Mouse (Mus musculus) layer of hippocampus, adult 2 months (tissue): ENCODE results near the gene Dhx9. TPM values are rescaled to one million over a fixed set of nuclear protein-coding genes. Genes with fewer than 3 reads are reported as not detected.

Experiments
- total RNA-seq, 2 experiments: library from RNA; stranded (reverse); gene quantifications; 2 replicates each; pipeline ENCODE4 v1.2.3; 2021

Gene Dhx9
- total RNA-seq, 2 experiments from 2014 or later, result 118 to 120 TPM

Other genes starting within 250 kb of the Dhx9 start
- 10 to 100 TPM; 27.0 to 27.2 TPM for gene Lamc1, start 154.9 kb downstream of the Dhx9 start, total RNA-seq
- 1 to 10 TPM; 4.8 to 6.3 TPM for gene Shcbp1l, start 62.5 kb downstream of the Dhx9 start, total RNA-seq
- 1 to 10 TPM; 4.2 to 4.9 TPM for gene Npl, start 62.4 kb upstream of the Dhx9 start, total RNA-seq
- 10 to 100 TPM; 74.0 to 75.2 TPM for gene Rgs8, start 165.4 kb upstream of the Dhx9 start, total RNA-seq